Mouse (Mus musculus) intestine, embryonic 16.5 days (tissue): ENCODE measurements around the gene Tor1b. TPM values are rescaled to one million over a fixed set of nuclear protein-coding genes. Genes with fewer than 3 reads are reported as not detected.

Experiments used
- ATAC-seq: fragments of 200-750 bp; cut with Nextera tagmentation; 2 replicates; pipeline ENCODE4 v1.8.0; 2017; ENCODE audit warnings: moderate TSS enrichment, moderate library complexity
- H3K27ac ChIP-seq: fragments of 300-500 bp; sonication (generic); 2 replicates; pipeline ENCODE4 v1.5.1; 2014; ENCODE audit warnings: mild to moderate bottlenecking, low read length
- H3K27me3 ChIP-seq: fragments of 300-500 bp; sonication (generic); replicated peaks from 2 replicates; pipeline ENCODE4 v1.6.1; 2014; ENCODE audit warnings: low read length, control low read depth, mixed read lengths; ENCODE audit not compliant: control insufficient read depth, insufficient read depth
- H3K36me3 ChIP-seq: fragments of 300-500 bp; sonication (generic); 2 replicates; pipeline ENCODE4 v1.6.1; 2014; ENCODE audit warnings: low read length, control low read depth; ENCODE audit not compliant: control insufficient read depth, insufficient read depth
- H3K4me1 ChIP-seq: fragments of 300-500 bp; sonication (generic); 2 replicates; pipeline ENCODE4 v1.6.1; 2014; ENCODE audit warnings: low read length, control low read depth, mixed read lengths; ENCODE audit not compliant: control insufficient read depth, insufficient read depth
- H3K4me2 ChIP-seq: fragments of 300-500 bp; sonication (generic); 2 replicates; pipeline ENCODE4 v1.6.1; 2014; ENCODE audit warnings: low read depth, low read length, control low read depth
- H3K4me3 ChIP-seq: fragments of 300-500 bp; sonication (generic); 2 replicates; pipeline ENCODE4 v1.5.1; 2014; ENCODE audit warnings: mild to moderate bottlenecking, low read length
- H3K9ac ChIP-seq: fragments of 300-500 bp; sonication (generic); 2 replicates; pipeline ENCODE4 v1.6.1; 2014; ENCODE audit warnings: low read depth, low read length
- H3K9me3 ChIP-seq: fragments of 300-500 bp; sonication (generic); 2 replicates; pipeline ENCODE4 v1.6.1; 2016; ENCODE audit warnings: low read length, control low read depth; ENCODE audit not compliant: control insufficient read depth
- WGBS: fragments of 180-500 bp; shearing (Covaris S2); extraction: QIAGEN DNeasy Blood & Tissue Kit; methylation state at CpG from one replicate; pipeline ENCODE4 v1.1.7; 2014; 5-methylcytosine and 5-hydroxymethylcytosine counted together
- polyA plus RNA-seq: library from polyadenylated mRNA; unstranded; fragments of >200 nt; fragmentation: Nextera tagmentation; extraction: Ambion mirVana; gene quantifications from 2 replicates; pipeline ENCODE4 v1.2.1, GENCODE M21; 2015

Gene Tor1b
- polyA plus RNA-seq, 1 experiment from 2014 or later = 21.7 TPM

DNA sequence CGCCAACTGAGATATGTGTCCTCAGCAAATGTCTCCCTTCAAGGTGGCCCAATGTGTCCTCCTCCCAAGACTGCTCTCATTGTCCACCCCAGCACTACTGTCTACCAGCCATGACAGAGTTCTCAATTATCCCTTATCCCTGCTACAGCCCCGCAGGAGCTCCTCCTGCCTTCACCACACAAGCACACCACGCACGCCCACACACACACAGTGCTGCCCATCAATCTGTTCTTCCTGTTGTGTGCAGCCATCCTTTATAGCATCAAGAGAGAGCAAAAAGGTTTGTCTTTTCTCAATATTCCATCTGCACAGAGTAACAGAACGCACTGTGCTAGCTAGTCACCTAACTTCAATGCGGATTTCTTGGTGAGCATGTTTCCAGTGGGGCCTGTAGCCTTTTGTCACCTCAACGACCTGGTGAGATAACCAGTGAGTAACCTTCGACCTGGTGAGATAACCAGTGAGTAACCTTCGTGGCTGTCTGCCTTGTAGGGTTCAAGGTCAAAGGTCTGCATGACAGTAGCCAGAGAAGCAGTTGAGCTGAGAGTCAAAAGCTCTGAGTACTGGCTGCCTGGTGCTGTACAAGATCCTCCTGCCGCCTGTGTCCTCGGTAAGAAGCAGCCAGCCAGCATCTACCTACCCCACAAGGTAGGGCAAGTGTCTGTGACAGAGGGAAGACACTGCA, 10.0 kb downstream of the Tor1b start:
- H3K27ac ChIP-seq = no peak overlapping the region
- no peak for ATAC-seq
- peaks cover 32% of the 10 kb centered on the region for H3K36me3 ChIP-seq

GRCm38 (mm10) chr2:30965627-30966026, 12.9 kb downstream of the Tor1b start:
- peaks cover 11% of the 10 kb centered on the region for H3K4me1 ChIP-seq
- peaks cover 13% of the 10 kb centered on the region; the same call in 1 of the 2 replicates for H3K36me3 ChIP-seq
- H3K27me3 ChIP-seq = no peaks in the 10 kb centered on the region
- H3K27ac ChIP-seq = no peak overlapping the region
- no peak overlapping the region for H3K9ac ChIP-seq
- no peak for ATAC-seq
- H3K9me3 ChIP-seq = no peaks in the 10 kb centered on the region
- 90% methylated on average over 8 of the region's 8 CpGs for WGBS
- no peak overlapping the region for H3K4me2 ChIP-seq
- H3K4me3 ChIP-seq = no peak overlapping the region

More for the DNA sequence above, 10.0 kb downstream of the Tor1b start:
- H3K4me1 ChIP-seq = peaks cover 14% of the 10 kb centered on the region
- no peak overlapping the region for H3K4me3 ChIP-seq
- H3K4me2 ChIP-seq = no peak overlapping the region
- no peak overlapping the region for H3K9ac ChIP-seq
- H3K9me3 ChIP-seq = no peaks in the 10 kb centered on the region
- WGBS = 80% methylated on average over 11 of the region's 11 CpGs
- no peaks in the 10 kb centered on the region for H3K27me3 ChIP-seq

DNA sequence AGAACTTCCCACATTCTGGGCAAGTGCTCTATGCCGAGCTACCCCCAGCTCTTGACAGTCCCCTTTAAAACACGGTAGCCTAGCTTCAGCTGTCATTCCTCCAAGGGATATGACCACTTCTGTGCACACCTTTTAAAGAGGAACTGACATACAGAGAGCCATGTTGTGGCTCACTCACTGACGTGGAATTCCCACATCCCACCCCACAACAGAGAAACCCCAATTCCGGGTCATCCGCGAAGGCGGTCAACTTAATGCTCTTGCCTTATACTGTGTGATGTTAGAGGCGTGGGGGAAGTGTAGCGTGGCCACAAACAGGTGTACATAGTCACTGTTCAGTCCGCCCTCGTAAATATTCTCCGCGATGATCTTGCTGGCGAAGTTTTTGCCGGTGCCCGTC, 14.1 kb downstream of the Tor1b start:
- Histone ChIP-seq H3K9ac (peak overlapping the region; percentile 98), H3K27ac (peak overlapping the region; percentile 84; the same call in 1 of the 2 replicates), H3K9me3 (no peaks in the 10 kb centered on the region), H3K27me3 (no peaks in the 10 kb centered on the region), H3K4me1 (peaks cover 11% of the 10 kb centered on the region), H3K4me3 (peak overlapping the region; percentile 100), H3K36me3 (peaks cover 10% of the 10 kb centered on the region; the same call in 1 of the 2 replicates), H3K4me2 (peak overlapping the region; percentile 88)
- WGBS = 13% methylated on average over 16 of the region's 16 CpGs
- no peak for ATAC-seq

DNA sequence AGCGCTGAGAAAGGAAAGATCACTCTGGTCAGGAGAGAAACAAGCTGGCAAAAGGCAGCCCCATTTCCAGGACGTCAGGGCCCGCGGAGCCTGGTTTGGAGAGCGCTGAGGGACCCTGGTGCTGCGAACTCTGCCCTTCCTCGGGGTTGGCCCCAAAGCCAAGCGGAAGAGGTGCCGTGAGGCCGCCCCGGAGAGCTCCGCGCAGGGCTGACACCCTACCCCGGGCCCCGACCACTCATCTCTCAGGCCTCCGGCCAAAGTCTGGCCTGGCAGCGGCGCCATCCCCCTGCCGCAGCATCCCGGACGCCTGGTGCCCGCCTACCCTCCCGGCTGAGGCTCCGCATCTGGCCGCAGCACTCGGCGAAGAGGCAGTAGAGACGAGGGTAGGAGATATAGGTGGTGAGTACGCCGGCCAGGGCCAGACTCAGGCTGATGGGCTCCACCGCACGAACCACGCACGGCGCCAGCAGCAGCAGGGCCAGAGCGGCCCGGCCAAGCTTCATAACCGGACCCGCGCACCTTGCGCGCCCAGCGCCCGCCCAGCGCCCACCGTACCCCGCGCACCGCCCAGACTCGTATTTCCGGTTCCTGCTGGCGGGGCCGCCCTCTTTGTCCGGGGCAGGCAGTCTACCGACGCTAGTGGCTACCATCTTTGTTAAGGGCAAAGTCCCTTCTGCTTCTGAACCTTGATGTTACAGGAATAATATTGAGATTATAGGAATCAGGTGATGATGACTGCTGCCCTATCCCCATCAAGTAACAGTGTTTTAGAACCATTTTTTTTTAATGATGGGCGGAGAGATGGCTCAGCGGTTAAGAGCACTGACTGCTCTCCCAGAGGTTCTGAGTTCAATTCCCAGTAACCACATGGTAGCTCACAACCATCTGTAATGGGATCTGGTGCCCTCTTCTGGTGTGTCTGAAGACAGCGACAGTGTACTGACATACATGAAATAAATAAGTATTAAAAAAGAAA, 14.9 kb downstream of the Tor1b start, which contains the start of gene Tor1a:
Gene Tor1a (minus strand): TSS at position 582 of the 976 bp plus-strand sequence.
- peak within 1 kb of the TSS; percentile 88 for H3K4me2 ChIP-seq
- peaks cover 11% of the 10 kb centered on the region for H3K4me1 ChIP-seq
- H3K4me3 ChIP-seq = peak within 1 kb of the TSS; percentile 100
- peaks cover 10% of the 10 kb centered on the region; the same call in 1 of the 2 replicates for H3K36me3 ChIP-seq
- ATAC-seq = peak; percentile 97
- WGBS = 2% methylated on average over 59 of the region's 59 CpGs
- peak within 1 kb of the TSS; percentile 98 for H3K9ac ChIP-seq
- H3K27ac ChIP-seq = peak within 1 kb of the TSS; percentile 84
- H3K27me3 ChIP-seq = no peaks in the 10 kb centered on the region
- no peaks in the 10 kb centered on the region for H3K9me3 ChIP-seq

DNA sequence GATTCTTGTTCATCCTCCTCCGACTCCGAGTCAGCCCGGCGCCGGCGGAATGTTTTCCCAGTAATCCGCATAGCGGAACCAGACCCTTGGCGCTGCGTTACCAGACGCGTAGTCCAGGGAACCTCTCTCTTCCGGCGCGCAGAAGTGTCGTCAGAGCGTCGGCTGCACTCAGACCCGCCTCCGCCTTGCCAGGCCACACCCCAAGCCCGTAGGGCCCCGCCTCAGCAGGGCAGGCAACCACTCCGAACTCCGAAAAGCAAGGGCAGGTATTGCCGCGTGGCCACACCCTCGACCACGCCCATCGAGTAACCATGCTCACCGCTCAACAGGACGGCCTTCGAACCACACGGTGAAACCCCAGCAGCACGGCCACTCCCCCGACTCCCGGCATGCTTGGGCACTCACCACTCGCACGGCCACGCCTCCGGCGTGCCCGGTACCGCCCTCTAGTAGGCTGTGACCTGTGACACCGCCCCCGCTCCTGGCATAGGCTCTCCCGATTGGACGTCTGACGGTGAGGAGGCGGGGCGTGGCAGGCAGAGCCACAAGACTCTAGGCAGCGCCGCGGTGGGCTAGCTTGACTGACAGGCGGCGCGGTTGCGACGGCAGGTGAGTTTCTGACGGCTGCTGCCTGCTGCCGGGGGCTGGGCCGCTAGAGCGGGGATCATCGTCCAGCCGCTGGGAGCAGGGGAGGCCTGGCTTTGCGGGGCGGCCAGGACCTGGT, 29.2 kb downstream of the Tor1b start, which contains the start of the genes BC005624 and Usp20:
Gene BC005624 (minus strand): TSS at position 412 of the 724 bp plus-strand sequence.
Gene Usp20 (plus strand): TSS at position 490 of the 724 bp plus-strand sequence.
- H3K4me3 ChIP-seq = peak within 1 kb of the TSS; percentile 74
- H3K9me3 ChIP-seq = no peaks in the 10 kb centered on the region
- peaks cover 21% of the 10 kb centered on the region for H3K4me1 ChIP-seq
- H3K27me3 ChIP-seq = no peaks in the 10 kb centered on the region
- H3K27ac ChIP-seq = peak within 1 kb of the TSS; percentile 61; the same call in 1 of the 2 replicates
- H3K9ac ChIP-seq = peak within 1 kb of the TSS; percentile 73
- whole genome bisulfite sequencing = under 1% methylated on average over 66 of the region's 66 CpGs
- ATAC-seq = peak; percentile 97
- peaks cover 3% of the 10 kb centered on the region; the same call in 1 of the 2 replicates for H3K36me3 ChIP-seq
- peak within 1 kb of the TSS; percentile 81 for H3K4me2 ChIP-seq

- Histone ChIP-seq H3K9me3 (no peaks in the 10 kb centered on the region), H3K27ac (no peak overlapping the region), H3K27me3 (no peaks in the 10 kb centered on the region), H3K4me1 (peaks cover 21% of the 10 kb centered on the region), H3K9ac (peak overlapping the region; percentile 73), H3K4me3 (peak overlapping the region; percentile 74), H3K4me2 (peak overlapping the region; percentile 81), H3K36me3 (peaks cover 3% of the 10 kb centered on the region; the same call in 1 of the 2 replicates)
- ATAC-seq = no peak
- 46% methylated on average over 7 of the region's 7 CpGs for WGBS
Measured at GRCm38 (mm10) chr2:30983024-30983423, 30.3 kb downstream of the Tor1b start.

- Histone ChIP-seq H3K4me1 (peaks cover 21% of the 10 kb centered on the region), H3K27me3 (no peaks in the 10 kb centered on the region), H3K9ac (peak overlapping the region; percentile 40; the same call in 1 of the 2 replicates), H3K27ac (peak overlapping the region; percentile 76), H3K4me3 (peak overlapping the region; percentile 7), H3K9me3 (no peaks in the 10 kb centered on the region), H3K4me2 (peak overlapping the region; percentile 36; the same call in 1 of the 2 replicates), H3K36me3 (no peaks in the 10 kb centered on the region)
- ATAC-seq = peak; percentile 34
- WGBS = 18% methylated on average over 17 of the region's 17 CpGs
Measured at GRCm38 (mm10) chr2:30985111-30986020, 32.6 kb downstream of the Tor1b start.

- ATAC-seq = no peak
- Histone ChIP-seq H3K9ac (no peak overlapping the region), H3K4me1 (peaks cover 8% of the 10 kb centered on the region), H3K4me3 (no peak overlapping the region), H3K27me3 (no peaks in the 10 kb centered on the region), H3K36me3 (no peaks in the 10 kb centered on the region), H3K4me2 (no peak overlapping the region), H3K9me3 (no peaks in the 10 kb centered on the region), H3K27ac (no peak overlapping the region)
- 84% methylated on average over 9 of the region's 9 CpGs for WGBS
Measured at GRCm38 (mm10) chr2:30990221-30990620, 37.5 kb downstream of the Tor1b start.
